Mouse (Mus musculus) neural tube, embryonic 10.5 days (tissue): ENCODE results near the gene Slitrk6.

Source experiments
- DNase-seq: peaks from one replicate; pipeline ENCODE4 v3.0.0-alpha.2; 2017; ENCODE audit warnings: low spot score; ENCODE audit errors: extremely low spot score

The Slitrk6 gene

GRCm38 (mm10) chr14:110754484-110755307, at the start of gene Slitrk6:
Gene Slitrk6, minus strand, starts transcription at chr14:110755149.
- DNase-seq = peak; percentile 35

GRCm38 (mm10) chr14:110777546-110777945, 22.6 kb upstream of the Slitrk6 start:
- DNase-seq = no peak

GRCm38 (mm10) chr14:110770694-110771093, 15.7 kb upstream of the Slitrk6 start:
- DNase-seq = no peak

GRCm38 (mm10) chr14:110762588-110763220, 7.8 kb upstream of the Slitrk6 start:
- no peak for DNase-seq

GRCm38 (mm10) chr14:110760909-110761308, 6.0 kb upstream of the Slitrk6 start:
- no peak for DNase-seq

GRCm38 (mm10) chr14:110755308-110755650, 330 bp upstream of the Slitrk6 start:
- no peak for DNase-seq

GRCm38 (mm10) chr14:110739861-110740260, 15.1 kb downstream of the Slitrk6 start:
- no peak for DNase-seq

GRCm38 (mm10) chr14:110739368-110739767, 15.6 kb downstream of the Slitrk6 start:
- DNase-seq = no peak

GRCm38 (mm10) chr14:110728344-110728910, 26.5 kb downstream of the Slitrk6 start:
- no peak for DNase-seq

- no peak for DNase-seq
Measured at GRCm38 (mm10) chr14:110724026-110724576, 30.8 kb downstream of the Slitrk6 start.
